Mouse (Mus musculus): Measurements from ENCODE around the gene C2cd2. TPM values are rescaled to one million over a fixed set of nuclear protein-coding genes. Genes with fewer than 3 reads are reported as not detected.

Gene C2cd2
- polyA plus RNA-seq, 1 experiment, result 11.4 TPM

DNA sequence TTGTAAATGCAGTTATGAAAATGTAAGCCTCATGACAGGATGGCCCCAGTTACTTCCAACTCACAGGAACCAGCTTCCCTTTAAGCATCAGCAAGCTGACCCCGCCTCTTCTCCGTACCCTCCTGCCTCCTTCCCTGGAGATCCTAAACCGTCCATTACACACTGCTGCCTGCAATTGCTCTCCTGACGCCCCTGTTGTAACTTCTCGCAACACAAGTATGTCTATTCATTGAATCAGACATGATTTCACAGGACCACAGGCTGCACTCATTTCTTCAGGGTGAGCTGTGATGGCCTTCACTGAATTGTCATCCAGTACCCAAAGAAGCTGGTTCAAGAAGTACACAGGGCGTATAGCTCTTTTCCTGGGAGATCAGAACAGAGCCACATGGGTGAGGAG, 113.6 kb downstream of the C2cd2 start:
- peaks cover 3% of the 10 kb centered on the region for H3K4me1 ChIP-seq (ENCODE audit: control insufficient read depth, insufficient read depth, low read length)
- H3K27me3 ChIP-seq (ENCODE audit: control insufficient read depth, insufficient read depth, low read length), result no peaks in the 10 kb centered on the region
- peak overlapping the region; percentile 54 for H3K4me3 ChIP-seq (ENCODE audit: control insufficient read depth, low read depth, low read length)
- H3K27ac ChIP-seq (ENCODE audit: control insufficient read depth, insufficient read depth, low read depth, low read length), result 0 out of 2 replicates have a peak overlapping the region, but pooled peaks have one; percentile 15
- H3K36me3 ChIP-seq (ENCODE audit: control insufficient read depth, insufficient read depth, low read length), result no peaks in the 10 kb centered on the region
- no peak for TF ChIP-seq CTCF (IDR thresholded peaks at IDR 0.05; ENCODE audit: control insufficient read depth, insufficient read depth, insufficient replicate concordance, low read depth, low read length)
- TF ChIP-seq POLR2A (IDR thresholded peaks at IDR 0.05; ENCODE audit: control insufficient read depth, low read depth, low read length), result no peak

DNA sequence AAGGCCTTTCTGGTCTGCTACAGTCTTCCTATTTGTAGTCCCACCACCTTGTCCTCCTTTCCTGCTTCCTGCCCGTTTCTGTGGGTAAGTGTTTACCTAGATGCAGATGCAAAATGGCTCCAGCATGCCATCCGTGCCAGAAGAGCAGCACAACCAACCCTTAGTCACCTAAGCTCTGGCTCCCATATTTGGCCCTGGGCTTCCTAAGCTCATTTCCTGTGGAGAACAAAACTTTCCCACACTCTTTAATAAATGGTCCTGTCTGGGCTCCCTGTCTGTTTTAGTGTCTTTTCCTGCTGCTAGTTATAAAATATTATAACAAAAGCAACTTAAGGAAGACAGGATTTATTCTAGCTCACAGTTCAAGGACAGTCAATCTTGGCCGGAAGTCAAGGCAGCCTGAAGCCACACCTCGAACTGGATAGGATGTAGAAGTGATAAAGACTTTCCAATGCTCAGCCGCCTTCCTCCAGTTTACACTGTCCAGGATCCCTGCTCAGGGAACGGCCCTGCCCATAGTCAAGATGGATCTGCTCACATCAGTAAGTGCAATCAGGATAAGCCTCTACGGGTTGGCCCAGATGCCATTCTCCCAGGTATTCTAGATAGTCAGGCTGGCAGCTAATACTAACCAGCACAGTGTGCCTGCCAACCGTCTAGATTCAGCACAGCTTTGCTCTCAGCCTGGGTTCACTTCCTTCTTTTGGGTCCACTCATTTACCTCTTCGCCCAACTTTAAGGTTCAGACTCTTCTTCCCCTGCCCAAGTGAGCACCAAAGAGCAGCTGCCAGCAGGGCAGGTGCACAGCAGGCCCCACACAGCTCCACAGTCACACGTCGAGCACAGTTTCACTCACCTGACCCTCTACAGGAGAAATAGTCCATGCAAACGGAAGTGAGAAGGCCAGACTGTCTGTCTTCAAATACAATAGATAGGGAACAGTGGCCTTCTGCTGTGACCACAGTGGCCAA, 117.1 kb downstream of the C2cd2 start:
- Histone ChIP-seq H3K27me3 (ENCODE audit: control insufficient read depth, insufficient read depth, low read length) (no peaks in the 10 kb centered on the region), H3K4me1 (ENCODE audit: control insufficient read depth, insufficient read depth, low read length) (no peaks in the 10 kb centered on the region; the same call in 1 of the 2 replicates), H3K27ac (ENCODE audit: control insufficient read depth, insufficient read depth, low read depth, low read length) (no peak overlapping the region), H3K4me3 (ENCODE audit: control insufficient read depth, low read depth, low read length) (no peak overlapping the region), H3K36me3 (ENCODE audit: control insufficient read depth, insufficient read depth, low read length) (no peaks in the 10 kb centered on the region)
- TF ChIP-seq POLR2A (IDR thresholded peaks at IDR 0.05; ENCODE audit: control insufficient read depth, low read depth, low read length), result no peak
- TF ChIP-seq CTCF (IDR thresholded peaks at IDR 0.05; ENCODE audit: control insufficient read depth, insufficient read depth, insufficient replicate concordance, low read depth, low read length), result no peak

DNA sequence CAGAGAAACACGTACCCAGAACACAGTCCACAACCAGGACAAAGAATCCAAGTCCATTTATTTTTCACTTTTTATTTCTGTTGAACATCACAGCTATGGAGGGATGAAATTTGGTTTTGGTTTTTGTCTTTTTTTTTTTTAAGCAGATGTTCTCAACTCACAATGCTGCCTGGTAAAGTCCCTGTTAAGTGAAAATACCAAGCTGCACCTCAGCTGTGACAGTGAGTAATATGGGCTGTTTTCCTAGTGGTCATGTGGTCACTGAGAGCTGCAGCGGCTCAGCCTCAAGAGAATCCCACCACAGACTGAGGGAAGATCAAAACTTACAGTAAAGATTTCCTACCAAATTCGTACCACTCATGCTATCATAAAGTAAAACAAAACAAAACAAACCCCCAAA, 130.2 kb downstream of the C2cd2 start:
- no peak overlapping the region for H3K27ac ChIP-seq (ENCODE audit: control insufficient read depth, insufficient read depth, low read depth, low read length)
- H3K36me3 ChIP-seq (ENCODE audit: control insufficient read depth, insufficient read depth, low read length), result no peaks in the 10 kb centered on the region
- H3K4me1 ChIP-seq (ENCODE audit: control insufficient read depth, insufficient read depth, low read length), result no peaks in the 10 kb centered on the region
- H3K4me3 ChIP-seq (ENCODE audit: control insufficient read depth, low read depth, low read length), result no peak overlapping the region
- no peak for TF ChIP-seq CTCF (IDR thresholded peaks at IDR 0.05; ENCODE audit: control insufficient read depth, insufficient read depth, insufficient replicate concordance, low read depth, low read length)
- TF ChIP-seq POLR2A (IDR thresholded peaks at IDR 0.05; ENCODE audit: control insufficient read depth, low read depth, low read length), result no peak
- H3K27me3 ChIP-seq (ENCODE audit: control insufficient read depth, insufficient read depth, low read length), result no peaks in the 10 kb centered on the region

DNA sequence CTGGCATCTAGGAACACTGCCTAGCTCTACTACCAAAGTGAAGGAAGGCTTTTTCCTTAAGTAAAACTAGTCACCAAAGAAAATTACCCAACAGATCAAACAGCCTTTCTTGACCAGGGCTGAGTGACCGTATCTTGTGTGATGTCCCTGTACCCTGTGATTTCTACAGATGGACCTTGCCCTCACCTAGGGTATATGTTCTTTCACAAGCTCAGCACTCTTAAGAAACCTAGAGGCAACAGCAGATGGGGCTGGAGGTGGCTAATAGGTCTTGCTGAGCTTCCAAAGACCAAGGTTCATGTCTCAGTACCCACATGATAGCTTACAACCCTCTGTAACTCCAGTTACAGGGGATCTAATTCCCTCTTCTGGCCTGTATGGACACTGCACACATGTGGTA, 134.2 kb downstream of the C2cd2 start:
- no peak overlapping the region for H3K4me3 ChIP-seq (ENCODE audit: control insufficient read depth, low read depth, low read length)
- no peaks in the 10 kb centered on the region for H3K27me3 ChIP-seq (ENCODE audit: control insufficient read depth, insufficient read depth, low read length)
- no peak overlapping the region for H3K27ac ChIP-seq (ENCODE audit: control insufficient read depth, insufficient read depth, low read depth, low read length)
- no peaks in the 10 kb centered on the region for H3K36me3 ChIP-seq (ENCODE audit: control insufficient read depth, insufficient read depth, low read length)
- 0 out of 2 replicates have a peak, but pooled peaks cover 2% of the 10 kb centered on the region for H3K4me1 ChIP-seq (ENCODE audit: control insufficient read depth, insufficient read depth, low read length)
- TF ChIP-seq POLR2A (IDR thresholded peaks at IDR 0.05; ENCODE audit: control insufficient read depth, low read depth, low read length), result no peak
- no peak for TF ChIP-seq CTCF (IDR thresholded peaks at IDR 0.05; ENCODE audit: control insufficient read depth, insufficient read depth, insufficient replicate concordance, low read depth, low read length)

DNA sequence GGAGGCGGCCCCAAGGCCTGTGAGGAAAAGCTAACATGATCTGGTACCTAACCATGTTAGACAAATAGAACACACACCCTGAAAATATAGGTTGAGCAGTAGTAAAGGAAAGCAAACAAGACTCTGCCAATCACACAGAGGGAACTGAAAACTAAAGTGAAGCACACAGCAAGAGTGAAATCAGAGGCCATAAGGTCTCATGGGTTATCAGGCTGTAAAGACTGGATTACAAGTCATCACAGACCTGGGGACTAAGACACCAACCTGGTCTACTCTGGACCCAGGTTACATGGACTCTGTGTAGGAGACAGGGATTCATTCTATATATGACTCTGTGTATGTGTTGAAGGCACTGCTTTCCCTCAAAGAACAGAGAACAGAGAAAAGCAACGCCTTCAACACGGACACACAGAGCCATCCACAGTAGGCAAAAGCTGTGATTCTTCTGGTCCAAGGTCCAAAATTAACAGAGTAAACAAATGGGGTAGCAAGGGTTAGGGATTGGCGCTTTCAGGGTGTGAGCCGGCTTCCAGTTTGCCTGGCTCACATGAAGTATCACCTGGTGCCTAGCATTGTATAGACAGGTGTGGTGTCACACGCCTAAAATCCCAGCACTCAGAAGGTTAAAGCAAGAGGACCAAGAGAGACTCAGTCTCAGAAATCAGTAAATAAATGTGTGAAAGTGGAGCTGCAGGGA, 138.9 kb downstream of the C2cd2 start:
- TF ChIP-seq POLR2A (IDR thresholded peaks at IDR 0.05; ENCODE audit: control insufficient read depth, low read depth, low read length) (no peak), CTCF (IDR thresholded peaks at IDR 0.05; ENCODE audit: control insufficient read depth, insufficient read depth, insufficient replicate concordance, low read depth, low read length) (no peak)
- H3K4me3 ChIP-seq (ENCODE audit: control insufficient read depth, low read depth, low read length), result no peak overlapping the region
- H3K27me3 ChIP-seq (ENCODE audit: control insufficient read depth, insufficient read depth, low read length), result no peaks in the 10 kb centered on the region
- H3K27ac ChIP-seq (ENCODE audit: control insufficient read depth, insufficient read depth, low read depth, low read length), result no peak overlapping the region
- no peaks in the 10 kb centered on the region for H3K36me3 ChIP-seq (ENCODE audit: control insufficient read depth, insufficient read depth, low read length)
- 0 out of 2 replicates have a peak, but pooled peaks cover 2% of the 10 kb centered on the region for H3K4me1 ChIP-seq (ENCODE audit: control insufficient read depth, insufficient read depth, low read length)

DNA sequence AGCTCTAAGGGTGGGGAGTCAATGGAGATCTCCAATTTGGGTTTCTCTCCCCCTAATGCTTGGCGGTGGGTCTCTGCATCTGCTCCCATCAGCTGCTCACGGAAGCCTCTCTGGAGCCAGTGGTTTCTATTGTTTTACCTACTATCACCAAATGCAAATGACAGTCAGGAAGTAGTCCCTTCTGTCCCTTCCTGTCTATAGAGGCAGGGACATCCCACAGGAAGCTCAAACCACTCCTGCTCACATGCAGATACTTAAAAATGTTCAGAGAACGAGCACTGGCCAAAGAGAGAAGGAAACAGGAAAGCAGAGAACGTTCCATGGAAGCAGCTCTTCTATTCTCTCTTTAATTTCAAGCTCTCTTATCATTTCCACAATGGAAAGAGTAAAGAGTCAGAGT, 142.9 kb downstream of the C2cd2 start:
- no peak for TF ChIP-seq POLR2A (IDR thresholded peaks at IDR 0.05; ENCODE audit: control insufficient read depth, low read depth, low read length)
- TF ChIP-seq CTCF (IDR thresholded peaks at IDR 0.05; ENCODE audit: control insufficient read depth, insufficient read depth, insufficient replicate concordance, low read depth, low read length), result no peak
- Histone ChIP-seq H3K4me3 (ENCODE audit: control insufficient read depth, low read depth, low read length) (no peak overlapping the region), H3K4me1 (ENCODE audit: control insufficient read depth, insufficient read depth, low read length) (no peaks in the 10 kb centered on the region), H3K27me3 (ENCODE audit: control insufficient read depth, insufficient read depth, low read length) (no peaks in the 10 kb centered on the region), H3K27ac (ENCODE audit: control insufficient read depth, insufficient read depth, low read depth, low read length) (no peak overlapping the region), H3K36me3 (ENCODE audit: control insufficient read depth, insufficient read depth, low read length) (no peaks in the 10 kb centered on the region; the same call in 1 of the 2 replicates)

DNA sequence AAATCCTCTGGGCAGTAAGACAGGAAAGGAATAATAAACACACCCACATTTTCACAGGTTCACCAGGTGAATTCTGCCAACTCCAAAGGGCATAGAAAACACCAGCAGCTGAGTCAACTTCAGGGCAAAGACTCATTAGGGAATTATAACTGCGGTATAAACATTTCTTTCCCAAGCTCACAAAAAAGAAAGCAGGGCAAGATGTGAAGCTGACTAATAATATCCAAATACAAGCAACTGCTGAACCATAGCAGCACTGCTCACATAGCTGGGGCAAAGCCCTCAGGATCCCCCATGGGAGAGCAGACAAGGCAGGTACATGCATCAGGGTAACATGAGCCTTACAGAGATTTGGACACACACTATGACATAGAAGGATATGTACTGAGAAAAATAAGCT, 145.0 kb downstream of the C2cd2 start:
- TF ChIP-seq CTCF (IDR thresholded peaks at IDR 0.05; ENCODE audit: control insufficient read depth, insufficient read depth, insufficient replicate concordance, low read depth, low read length) (no peak), POLR2A (IDR thresholded peaks at IDR 0.05; ENCODE audit: control insufficient read depth, low read depth, low read length) (no peak)
- no peaks in the 10 kb centered on the region for H3K4me1 ChIP-seq (ENCODE audit: control insufficient read depth, insufficient read depth, low read length)
- H3K36me3 ChIP-seq (ENCODE audit: control insufficient read depth, insufficient read depth, low read length), result no peaks in the 10 kb centered on the region; the same call in 1 of the 2 replicates

More for the DNA sequence above, 145.0 kb downstream of the C2cd2 start:
- no peaks in the 10 kb centered on the region for H3K27me3 ChIP-seq (ENCODE audit: control insufficient read depth, insufficient read depth, low read length)
- H3K4me3 ChIP-seq (ENCODE audit: control insufficient read depth, low read depth, low read length), result no peak overlapping the region
- H3K27ac ChIP-seq (ENCODE audit: control insufficient read depth, insufficient read depth, low read depth, low read length), result no peak overlapping the region
